Mouse (Mus musculus): ENCODE results near the gene Nsrp1.

Nsrp1 gene

GRCm38 (mm10) chr11:77042816-77043215 is 35.4 kb downstream of the Nsrp1 start:
- no peak for DNase-seq (ENCODE audit: low read depth)

DNA sequence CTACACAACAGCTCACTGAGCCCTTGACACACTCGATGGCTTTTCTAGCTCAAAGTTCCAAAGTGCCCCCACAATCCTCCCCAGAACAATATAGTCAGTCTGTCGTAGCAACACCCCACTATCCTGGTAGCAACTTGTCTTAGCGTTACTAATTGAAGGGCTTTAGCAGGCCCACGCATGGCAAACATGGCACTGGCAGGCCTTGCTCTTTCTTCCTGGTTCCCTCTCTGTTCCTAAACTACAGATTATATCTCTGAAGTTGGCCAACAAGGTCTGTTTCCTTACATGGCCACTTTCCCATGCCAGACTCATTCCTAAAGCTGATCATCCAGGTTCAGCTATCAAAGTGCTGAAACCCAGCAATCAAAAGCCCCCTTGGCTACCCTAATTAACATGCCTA is 36.3 kb downstream of the Nsrp1 start:
- no peak for DNase-seq (ENCODE audit: low read depth)

- no peak for DNase-seq (ENCODE audit: low read depth)
These were observed 46.9 kb downstream of the Nsrp1 start for GRCm38 (mm10) chr11:77031151-77031934.

GRCm38 (mm10) chr11:77028157-77028556 is 50.1 kb downstream of the Nsrp1 start:
- no peak for DNase-seq (ENCODE audit: low read depth)

DNA sequence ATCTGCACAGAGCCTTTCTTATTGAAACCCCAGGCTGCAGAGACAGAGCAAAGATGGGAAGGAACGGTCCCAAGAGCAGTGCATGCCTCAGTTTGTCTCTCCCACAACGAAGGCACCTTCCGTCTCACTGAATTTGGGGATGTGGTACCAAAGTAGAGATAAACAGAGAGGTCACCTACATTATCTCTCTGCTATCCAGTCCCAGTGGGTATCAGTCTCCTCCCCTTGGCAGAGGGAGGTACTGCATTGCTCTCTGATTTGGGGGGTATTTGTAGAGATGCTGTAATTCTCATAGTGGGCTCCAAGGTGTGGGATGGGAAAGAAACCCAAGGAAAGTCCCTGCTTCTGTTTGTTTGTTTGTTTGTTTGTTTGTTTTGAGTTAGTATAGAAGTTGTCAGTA is 51.7 kb downstream of the Nsrp1 start:
- DNase-seq (ENCODE audit: low read depth) = no peak

GRCm38 (mm10) chr11:77021749-77022396 is 56.4 kb downstream of the Nsrp1 start:
- no peak for DNase-seq (ENCODE audit: low read depth)

DNA sequence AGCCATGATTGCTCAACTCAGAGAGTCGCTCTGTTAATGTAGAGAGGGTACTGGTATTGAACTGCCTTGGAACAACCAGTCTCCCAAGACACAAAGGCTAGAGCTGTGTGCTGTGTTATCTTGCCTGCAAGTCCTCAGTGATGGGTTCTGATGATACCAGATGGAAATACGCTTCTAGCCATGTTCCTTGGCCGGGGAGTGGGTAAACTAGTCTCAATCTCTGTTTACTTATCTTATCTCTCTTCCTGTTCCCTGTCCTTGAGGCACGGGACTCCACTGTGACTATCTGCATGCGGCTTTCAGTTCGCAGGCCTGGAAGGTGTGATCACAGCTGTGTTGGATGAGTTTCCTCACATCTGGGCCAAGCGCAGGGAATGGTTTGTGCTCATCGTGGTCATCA is 58.7 kb downstream of the Nsrp1 start:
- DNase-seq (ENCODE audit: low read depth) = no peak

- DNase-seq (ENCODE audit: low read depth) = no peak
These were observed 60.2 kb downstream of the Nsrp1 start for GRCm38 (mm10) chr11:77018046-77018445.

DNA sequence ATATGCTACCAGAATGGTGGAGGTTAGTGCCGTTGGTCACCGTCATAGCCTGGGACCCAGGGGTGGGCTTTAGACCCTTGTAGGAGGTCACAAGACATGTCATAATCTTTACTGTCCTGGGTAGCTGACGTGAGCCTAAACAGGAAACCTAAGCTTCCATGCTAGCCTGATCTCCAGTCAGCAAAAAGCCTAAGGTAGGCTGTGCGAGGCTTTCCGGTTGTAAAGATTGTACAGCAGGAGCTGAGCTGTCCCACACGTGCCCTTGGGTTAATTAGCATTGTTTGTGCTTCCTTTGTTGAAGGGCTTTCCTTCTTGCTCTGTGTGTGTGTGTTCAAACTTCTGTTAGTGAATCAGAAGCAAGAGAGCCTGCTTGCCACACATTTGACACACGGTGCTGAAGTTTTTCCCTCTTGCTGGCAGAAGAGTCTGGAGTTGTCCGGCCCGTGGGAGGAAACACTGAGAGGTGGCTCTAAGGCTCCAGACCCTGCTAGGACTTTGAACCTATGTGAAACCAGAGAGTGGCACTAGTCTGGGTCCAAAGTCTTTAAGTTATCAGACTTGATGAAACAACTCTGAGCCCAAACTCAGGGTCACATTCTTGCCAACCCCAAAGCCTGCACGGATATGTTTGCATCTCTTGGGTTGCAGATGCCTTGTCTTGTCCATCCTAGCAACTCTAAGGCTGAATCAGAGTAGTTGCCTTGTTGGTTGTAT is 67.3 kb downstream of the Nsrp1 start:
- no peak for DNase-seq (ENCODE audit: low read depth)

DNA sequence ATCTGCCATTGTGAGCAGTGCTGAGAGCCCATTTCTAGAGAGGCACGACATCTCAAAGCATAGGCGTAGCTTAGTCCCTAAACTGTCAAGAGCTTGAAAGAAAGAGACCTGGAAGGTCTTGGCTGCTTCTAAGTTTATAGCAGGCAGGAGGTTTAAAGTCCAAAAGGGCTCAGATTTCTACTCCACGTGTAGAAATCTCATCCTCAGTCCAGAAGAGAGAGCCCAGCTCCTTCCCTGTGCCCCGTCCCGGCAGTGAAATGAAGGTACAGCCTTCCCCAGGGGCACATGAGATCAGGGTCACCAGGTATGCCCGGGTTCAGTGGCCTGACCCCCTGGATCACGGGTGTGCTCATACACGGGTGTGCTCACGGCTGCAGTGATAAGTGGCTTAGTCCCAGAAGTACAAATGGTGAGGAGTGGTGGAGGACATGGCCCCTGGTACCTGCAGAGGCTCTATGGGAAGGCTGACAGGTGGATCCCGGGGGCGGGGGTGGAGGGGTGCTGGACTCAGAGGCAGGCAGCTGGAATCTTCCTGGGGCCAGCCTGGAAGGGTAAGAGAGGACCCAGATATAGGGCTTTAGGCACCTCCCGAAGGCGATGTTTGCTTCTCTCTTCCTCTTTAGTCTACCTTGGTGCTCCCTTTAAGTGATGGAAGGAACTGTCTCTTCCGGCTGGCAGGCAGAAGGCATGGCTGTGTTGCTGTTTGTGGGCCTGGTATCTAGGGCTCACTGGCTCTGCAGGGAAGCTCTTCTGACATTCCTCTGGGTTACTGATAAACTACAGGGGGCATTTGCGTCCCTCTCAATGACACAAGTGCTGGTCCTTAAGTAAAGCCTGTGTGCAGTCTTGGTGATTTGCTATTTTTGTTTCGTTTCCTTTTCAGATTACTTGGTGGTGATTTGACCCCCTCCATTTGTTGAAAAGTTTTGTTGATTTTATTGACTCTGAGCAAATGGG is 68.9 kb downstream of the Nsrp1 start:
- DNase-seq (ENCODE audit: low read depth) = no peak

DNA sequence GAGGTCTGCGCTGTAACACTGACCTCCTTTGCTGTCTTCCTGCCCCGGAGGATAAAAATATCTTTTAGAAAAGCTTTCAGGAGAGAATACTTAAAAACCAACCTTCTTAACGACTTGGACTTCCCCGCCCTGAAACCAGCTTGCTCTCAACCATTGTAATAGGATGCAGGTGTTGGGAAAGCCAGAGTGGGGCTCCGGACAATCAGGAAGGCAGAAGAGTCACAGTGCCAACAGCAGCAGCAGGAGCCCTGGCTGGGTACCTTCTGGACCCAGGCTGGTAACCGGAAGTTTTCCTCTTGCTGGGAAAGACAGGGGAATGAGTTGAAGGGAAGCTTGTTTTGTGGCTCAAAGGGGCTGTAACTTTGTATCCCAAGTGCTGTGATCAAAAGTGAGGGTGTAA is 71.6 kb downstream of the Nsrp1 start:
- no peak for DNase-seq (ENCODE audit: low read depth)

DNA sequence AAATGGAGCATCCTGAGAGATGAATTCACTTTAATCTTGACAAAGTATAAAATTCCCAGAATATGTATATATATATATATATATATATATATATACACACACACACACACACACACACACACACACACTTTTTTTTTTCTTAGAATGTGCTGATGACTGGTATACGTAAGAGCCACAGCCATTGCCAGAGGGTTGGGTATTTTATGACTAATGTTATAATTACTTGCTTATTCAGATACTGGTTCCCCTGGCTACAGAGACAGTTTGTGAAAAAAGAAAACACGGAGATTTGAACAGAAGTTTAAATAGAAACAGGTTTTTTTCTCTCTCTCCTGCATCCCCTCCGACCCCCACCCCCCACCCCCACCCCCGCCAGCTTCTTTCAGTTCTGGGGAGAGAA is 72.4 kb downstream of the Nsrp1 start:
- DNase-seq (ENCODE audit: low read depth) = peak; percentile 36

DNA sequence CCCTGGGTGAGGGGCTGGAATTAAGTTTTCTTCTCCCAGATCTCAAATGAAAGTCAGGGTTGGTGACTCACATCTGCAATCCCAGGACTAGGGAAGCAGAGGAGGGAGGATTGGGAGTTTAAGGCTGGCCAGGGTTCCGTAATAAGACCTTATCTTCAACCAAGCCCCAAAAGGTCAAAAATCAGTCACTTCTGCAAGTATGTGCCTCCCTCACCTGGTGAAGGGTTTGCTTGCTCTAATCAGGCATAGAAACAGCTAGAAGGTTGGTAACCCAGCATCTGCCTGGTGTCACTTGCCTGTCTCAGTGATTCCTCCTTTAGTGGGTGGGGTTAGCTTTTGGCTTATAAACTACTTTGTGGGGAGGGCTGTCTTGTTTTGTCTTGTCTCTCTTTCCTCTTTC is 75.9 kb downstream of the Nsrp1 start:
- DNase-seq (ENCODE audit: low read depth) = no peak

DNA sequence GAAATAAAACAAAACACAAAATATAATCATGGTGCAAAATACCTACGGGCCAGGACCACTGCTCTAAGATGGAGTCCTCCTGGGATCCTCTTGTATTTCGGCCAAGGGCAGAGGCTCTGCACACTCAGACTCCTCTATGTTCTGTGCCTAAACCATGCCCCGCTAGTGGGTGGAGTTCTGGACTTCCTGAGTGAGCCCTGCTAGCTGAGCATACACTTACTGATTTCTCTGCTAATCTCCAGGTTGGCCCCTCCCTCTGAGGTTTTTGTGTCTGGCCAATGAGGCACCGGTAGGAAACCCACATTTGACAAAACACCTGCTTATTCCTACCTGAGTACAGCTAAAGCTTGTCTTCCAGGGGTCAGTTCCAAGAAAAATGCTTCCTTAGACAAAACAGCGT is 77.5 kb downstream of the Nsrp1 start:
- DNase-seq (ENCODE audit: low read depth) = no peak

DNA sequence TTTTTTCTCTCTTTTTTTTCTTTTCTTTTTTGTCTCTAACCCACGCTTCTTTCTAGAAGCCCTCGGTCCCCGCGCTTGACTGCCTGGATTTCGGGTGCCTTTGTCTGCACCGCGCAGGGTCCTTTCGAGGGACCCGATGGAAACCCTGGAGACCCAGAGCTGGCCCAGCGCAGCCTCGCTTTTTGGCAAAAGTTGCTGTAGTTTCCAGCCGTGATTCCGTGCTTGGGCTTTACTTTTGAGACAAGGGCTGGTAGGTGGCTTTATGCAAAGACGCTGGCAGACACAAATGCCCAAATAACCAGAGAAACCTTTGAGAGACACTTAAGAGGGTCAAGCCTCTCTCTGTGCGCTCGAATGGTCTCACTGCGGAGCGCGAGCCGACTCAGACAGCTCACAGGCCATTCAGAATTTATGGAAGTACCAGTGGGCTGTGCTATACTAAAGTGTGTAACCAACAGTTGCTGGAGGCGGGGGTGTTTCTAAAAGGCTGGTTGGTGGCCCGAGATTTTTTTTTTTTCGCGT is 79.5 kb downstream of the Nsrp1 start:
- DNase-seq (ENCODE audit: low read depth) = no peak

DNA sequence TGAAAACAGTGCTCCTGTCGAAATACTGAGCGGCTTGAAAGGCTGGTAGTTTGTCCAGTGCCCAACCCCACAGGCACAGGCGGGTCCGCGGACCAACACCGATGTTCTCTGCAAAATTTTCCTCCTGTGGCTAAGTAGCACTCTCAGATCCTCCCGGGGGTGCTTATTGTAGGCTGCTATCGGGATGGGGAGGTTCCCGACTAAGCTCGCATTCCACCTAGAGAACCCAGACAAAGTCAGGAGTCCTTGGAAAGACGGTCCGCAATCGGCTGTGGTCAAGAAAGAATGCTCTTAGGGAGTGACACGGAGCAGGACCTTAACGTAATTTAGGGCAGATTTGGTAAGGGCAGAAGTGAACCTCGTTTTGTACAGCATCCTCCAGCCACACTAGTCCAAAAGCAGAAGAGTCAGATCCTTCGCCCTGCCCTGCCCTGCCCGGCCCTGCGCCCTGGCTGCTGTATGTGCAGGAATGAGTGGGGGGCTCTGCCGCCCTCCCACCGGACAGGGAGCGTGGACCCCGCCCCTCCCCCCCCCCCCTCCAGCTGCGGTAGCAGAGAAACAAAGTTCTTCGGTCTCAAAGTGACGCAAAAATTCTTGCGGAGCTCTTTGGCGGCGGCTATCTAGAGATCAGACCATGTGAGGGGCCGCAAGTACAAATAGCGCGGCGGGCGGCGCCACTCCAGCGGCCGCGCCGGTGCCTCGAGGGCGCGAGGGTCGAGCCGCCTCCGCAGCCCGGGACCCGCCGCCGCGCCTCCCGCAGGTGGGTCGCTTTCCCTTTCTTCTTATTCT is 80.1 kb downstream of the Nsrp1 start, which contains the start of gene Slc6a4:
Slc6a4 (plus strand) TSS at position 688 of the 789 bp plus-strand sequence.
- DNase-seq (ENCODE audit: low read depth) = no peak

- peak; percentile 14 for DNase-seq (ENCODE audit: low read depth)
These were observed 80.9 kb downstream of the Nsrp1 start for GRCm38 (mm10) chr11:76997305-76997704.

GRCm38 (mm10) chr11:76995966-76996672 is 82.1 kb downstream of the Nsrp1 start:
- no peak for DNase-seq (ENCODE audit: low read depth)

All from fibroblast of lung, adult 2 months (primary cell).